Mouse (Mus musculus): ENCODE results near the gene Nmt1.
A peak's percentile ranks its signal among the peaks of the same experiment; 100 is the strongest.

Nmt1 gene

DNA sequence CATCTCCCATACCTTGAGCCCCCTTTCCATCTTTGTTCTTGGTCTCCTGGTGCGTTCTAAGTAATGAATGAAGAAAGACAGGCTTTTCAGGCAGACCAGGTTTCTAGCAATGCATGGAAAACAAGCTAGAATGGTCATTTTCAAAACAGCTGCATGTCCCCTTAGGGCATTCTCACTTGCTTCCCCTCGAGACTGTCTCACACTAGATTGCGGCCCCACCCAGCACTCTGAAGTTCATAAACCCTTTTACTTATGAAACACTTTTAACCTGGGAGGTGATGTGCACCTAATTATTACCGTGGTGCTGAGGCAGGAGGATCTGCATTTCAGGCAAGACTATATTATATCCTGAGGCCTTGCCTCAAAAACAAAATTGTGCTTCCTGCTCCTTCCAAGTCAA, 85.8 kb downstream of the Nmt1 start:
- DNase-seq = no peak

DNA sequence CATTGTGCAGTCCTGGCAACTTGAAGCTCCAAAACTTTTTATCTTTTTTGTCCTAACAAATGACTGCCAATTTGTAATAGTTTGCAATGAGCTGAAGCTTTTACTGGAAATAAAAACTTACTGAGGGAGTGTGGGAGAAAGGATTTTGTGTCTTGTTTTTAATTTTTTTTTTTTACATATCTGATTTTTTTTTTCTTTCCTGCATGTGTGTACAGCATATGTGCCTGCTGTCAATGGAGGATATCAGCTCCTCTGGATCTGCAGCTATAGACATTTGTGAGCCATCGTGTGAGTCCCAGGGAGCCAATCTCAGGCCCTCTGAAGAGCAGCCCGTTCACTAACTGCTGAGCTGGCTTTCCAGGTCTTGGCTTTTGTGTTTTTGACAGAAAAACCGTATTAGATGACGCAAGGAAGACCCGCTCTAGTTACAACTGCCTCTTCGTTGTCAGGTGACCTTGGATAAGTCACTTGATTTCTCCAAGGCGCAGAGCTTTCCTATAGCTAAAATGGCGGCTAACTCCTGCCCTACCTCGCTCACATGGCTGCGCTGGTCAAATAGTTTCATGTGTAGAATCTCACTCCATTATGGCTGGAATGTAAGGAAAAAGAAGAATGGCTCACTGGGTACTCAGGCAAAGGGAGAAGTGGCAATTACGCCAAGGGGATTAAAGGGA, 86.4 kb downstream of the Nmt1 start:
- no peak for DNase-seq

DNA sequence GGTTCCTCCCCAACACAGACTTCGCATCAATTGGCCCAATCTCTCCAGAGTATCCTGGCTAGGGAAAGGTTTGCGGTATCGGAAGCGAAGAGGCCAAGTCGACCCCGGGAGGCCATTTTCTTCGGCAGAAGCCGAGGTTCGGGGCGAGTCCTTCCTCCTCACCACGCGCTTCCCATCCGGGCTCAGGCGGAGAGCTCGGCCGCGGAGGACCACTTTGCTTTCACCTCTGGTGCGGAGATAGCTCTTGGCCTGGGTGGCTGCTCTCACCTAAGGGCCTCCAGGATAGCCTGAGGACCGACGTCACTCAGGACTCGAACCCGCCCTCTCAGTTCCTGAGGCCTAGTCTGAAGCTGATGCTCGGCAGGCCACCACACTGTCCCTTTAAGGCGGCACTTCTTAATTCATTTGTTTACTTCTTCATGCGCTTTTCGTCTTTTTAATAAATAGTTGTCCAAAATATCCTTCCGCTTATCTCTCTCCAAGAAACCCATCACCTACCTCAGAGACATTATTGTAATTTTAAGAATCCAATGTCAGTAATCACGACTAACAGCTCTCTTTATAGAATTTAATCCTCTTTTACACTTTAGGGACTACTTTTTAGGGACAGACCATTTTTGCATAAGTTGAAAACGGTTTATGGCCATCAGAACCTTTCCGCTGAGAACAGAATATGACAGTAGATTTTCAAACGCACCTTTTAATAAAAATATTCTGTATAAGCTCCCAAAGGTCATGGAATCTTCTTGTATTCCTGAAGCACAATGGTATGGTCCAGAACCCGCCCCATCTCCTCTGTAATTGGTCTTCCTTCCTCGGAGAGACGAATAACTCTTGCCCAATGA, 87.4 kb downstream of the Nmt1 start:
- DNase-seq = peak; percentile 87

DNA sequence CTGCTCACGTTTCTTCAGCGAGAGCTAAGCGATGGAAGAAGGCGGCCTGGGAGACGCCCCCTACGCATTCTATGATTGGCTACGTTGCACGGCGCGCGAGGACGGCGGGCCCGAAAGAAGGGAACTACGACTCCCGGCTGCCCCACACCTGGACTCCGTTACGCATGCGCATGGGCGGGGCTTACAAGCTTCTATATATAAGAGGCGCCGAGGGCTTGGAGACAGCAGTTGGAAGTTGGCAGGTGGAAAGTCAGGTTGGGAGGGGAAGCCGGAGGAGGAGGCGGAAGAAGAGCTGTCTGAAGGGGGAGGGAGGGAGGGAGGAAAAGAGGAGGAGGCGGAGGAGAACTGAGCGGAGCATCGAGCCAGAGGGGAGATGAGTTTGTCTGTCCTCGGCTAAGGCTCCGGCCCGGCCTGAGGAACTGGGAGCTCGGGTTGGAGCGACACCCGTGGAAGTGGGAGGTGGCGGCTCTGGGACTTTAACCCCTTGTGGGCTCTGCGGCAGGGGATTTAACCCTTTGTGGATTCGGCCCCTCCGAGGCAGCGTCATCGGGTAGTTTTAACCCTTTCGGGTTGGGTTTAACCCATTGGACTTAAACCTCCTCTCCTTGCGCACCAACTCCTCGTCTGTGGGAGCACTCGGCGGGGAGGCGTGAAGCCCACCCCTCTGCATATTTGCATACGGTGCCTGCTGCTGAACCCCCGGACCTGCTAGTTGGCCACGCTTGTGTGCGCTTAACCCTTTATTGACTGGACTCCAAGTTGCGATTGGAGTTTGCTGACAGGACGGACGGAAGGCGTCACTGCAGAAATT, 88.2 kb downstream of the Nmt1 start, which contains the start of gene Hexim1:
TSS of gene Hexim1 (plus strand) at position 224 of the 811 bp plus-strand sequence.
- peak; percentile 100 for DNase-seq

DNA sequence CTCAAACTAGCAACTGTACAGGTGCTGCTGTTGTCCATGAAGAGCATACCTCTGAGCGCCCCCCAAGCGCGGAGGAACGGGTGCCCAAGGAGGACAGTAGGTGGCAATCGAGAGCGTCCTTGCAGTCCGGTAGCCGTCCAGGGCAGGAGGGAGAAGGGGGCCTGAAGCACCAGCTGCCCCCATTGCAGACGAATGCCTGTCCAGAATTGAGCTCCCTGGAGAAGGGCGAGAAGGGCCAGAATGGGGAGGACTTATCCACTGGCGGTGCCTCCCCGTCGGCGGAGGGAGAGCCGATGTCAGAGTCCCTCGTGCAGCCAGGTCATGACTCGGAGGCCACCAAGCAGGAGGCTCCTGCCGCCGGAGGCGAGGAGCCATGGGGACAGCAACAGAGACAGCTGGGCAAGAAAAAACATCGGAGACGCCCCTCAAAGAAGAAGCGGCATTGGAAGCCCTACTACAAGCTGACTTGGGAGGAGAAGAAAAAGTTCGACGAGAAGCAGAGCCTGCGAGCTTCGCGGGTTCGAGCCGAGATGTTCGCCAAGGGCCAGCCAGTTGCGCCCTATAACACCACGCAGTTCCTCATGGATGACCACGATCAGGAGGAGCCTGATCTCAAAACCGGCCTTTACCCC, 89.1 kb downstream of the Nmt1 start:
- peak; percentile 72 for DNase-seq

DNA sequence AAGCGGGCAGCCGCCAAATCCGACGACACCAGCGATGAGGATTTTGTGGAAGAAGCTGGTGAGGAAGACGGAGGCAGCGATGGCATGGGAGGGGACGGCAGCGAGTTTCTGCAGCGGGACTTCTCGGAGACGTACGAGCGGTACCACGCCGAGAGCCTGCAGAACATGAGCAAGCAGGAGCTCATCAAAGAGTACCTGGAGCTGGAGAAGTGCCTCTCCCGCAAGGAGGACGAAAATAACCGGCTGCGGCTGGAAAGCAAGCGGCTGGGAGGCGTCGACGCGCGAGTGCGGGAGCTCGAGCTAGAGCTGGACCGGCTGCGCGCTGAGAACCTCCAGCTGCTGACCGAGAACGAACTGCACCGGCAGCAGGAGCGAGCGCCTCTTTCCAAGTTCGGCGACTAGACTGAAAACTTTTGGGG, 89.6 kb downstream of the Nmt1 start:
- no peak for DNase-seq
